Mouse (Mus musculus): Measurements from ENCODE around the gene Aagab. TPM values are rescaled to one million over a fixed set of nuclear protein-coding genes. Genes with fewer than 3 reads are reported as not detected.

The Aagab gene
- polyA plus RNA-seq, 1 experiment: 10.9 TPM

DNA sequence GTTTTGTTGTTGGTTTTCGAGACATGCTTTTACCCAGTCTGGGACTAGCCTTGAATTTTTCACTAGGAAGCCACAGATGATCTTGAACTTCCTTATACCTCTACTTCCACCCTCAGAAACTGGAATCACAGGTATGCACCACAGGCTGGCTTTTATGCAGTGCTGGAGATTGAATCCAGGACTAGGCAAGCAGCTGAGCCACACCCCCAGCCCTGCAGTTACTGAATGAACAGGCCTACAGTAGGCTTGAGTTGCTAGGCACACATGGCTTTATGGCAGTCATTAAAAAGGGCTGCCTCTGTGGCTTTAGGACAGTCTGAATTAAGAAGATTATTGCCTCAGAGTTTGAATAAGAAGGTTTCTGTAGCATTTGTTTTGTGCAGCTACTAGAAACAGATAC lies 7.4 kb upstream of the Aagab start:
- TF ChIP-seq POLR2A (IDR thresholded peaks at IDR 0.05; ENCODE audit: borderline replicate concordance, extremely low read depth, low read depth, low read length) (no peak), CTCF (IDR thresholded peaks at IDR 0.05; ENCODE audit: insufficient read depth, low read length) (no peak)
- WGBS: 92% methylated on average over 1 of the region's 1 CpGs
- H3K4me3 ChIP-seq (replicated peaks; ENCODE audit: extremely low read depth, low read depth, low read length): no peak overlapping the region
- no peaks in the 10 kb centered on the region for H3K4me1 ChIP-seq (ENCODE audit: control insufficient read depth, insufficient read depth, low read length)
- DNase-seq: no peak

GRCm38 (mm10) chr9:63595652-63596051 lies 6.8 kb upstream of the Aagab start:
- H3K4me3 ChIP-seq (replicated peaks; ENCODE audit: extremely low read depth, low read depth, low read length): no peak overlapping the region
- 80% methylated on average over 8 of the region's 8 CpGs for WGBS
- TF ChIP-seq POLR2A (IDR thresholded peaks at IDR 0.05; ENCODE audit: borderline replicate concordance, extremely low read depth, low read depth, low read length) (no peak), CTCF (IDR thresholded peaks at IDR 0.05; ENCODE audit: insufficient read depth, low read length) (no peak)
- no peak for DNase-seq
- H3K4me1 ChIP-seq (ENCODE audit: control insufficient read depth, insufficient read depth, low read length): no peaks in the 10 kb centered on the region

GRCm38 (mm10) chr9:63596660-63597059 lies 5.8 kb upstream of the Aagab start:
- Histone ChIP-seq H3K4me1 (ENCODE audit: control insufficient read depth, insufficient read depth, low read length) (no peaks in the 10 kb centered on the region), H3K4me3 (replicated peaks; ENCODE audit: extremely low read depth, low read depth, low read length) (no peak overlapping the region)
- no peak for TF ChIP-seq CTCF (IDR thresholded peaks at IDR 0.05; ENCODE audit: insufficient read depth, low read length)
- no peak for TF ChIP-seq POLR2A (IDR thresholded peaks at IDR 0.05; ENCODE audit: borderline replicate concordance, extremely low read depth, low read depth, low read length)
- WGBS: 60% methylated on average over 9 of the region's 9 CpGs
- DNase-seq: peak; percentile 74

DNA sequence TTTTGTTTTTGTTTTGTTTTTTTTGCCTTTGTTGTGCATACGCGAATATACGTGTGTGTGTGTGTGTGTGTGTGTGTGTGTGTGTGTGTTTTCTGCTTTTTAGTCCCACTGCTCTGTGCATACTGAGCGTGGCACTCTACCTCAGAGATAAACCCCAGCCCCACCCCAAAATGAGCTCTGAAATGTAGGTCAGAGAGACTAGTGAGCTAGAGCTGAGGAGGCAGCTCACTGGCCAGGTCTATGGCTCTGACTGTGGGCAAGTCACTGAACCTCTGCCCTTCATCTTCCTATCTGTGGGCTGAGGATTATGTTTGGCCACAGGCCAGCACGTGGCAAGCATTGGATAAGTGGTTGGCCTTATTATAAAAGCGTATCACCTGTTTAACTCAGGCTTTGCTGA lies 1.4 kb downstream of the Aagab start:
- 44% methylated on average over 6 of the region's 6 CpGs for WGBS
- no peak for TF ChIP-seq CTCF (IDR thresholded peaks at IDR 0.05; ENCODE audit: insufficient read depth, low read length)
- no peak for TF ChIP-seq POLR2A (IDR thresholded peaks at IDR 0.05; ENCODE audit: borderline replicate concordance, extremely low read depth, low read depth, low read length)
- no peak for DNase-seq
- H3K4me3 ChIP-seq (replicated peaks; ENCODE audit: extremely low read depth, low read depth, low read length): no peak overlapping the region
- H3K4me1 ChIP-seq (ENCODE audit: control insufficient read depth, insufficient read depth, low read length): peaks cover 3% of the 10 kb centered on the region

DNA sequence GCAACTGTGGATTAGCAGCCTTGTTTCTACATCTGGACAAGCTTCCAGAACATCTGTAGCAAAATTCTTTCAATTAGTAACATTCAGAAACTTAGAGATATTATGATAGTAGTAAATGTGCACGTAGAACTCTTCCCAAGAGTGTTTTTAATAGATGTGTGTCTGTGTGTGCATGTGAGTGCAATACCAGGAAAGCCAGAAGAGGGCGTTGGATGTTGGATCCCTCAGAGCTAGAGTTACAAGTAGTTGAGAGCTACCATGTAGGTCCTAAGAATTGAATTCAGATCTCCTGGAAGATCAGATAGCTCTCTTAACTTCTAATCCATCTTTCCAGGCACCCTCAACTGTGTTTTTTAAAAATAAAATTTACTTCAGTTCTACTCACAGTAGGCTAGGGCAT lies 4.1 kb downstream of the Aagab start:
- 69% methylated on average over 2 of the region's 2 CpGs for WGBS
- no peak overlapping the region for H3K4me3 ChIP-seq (replicated peaks; ENCODE audit: extremely low read depth, low read depth, low read length)
- TF ChIP-seq CTCF (IDR thresholded peaks at IDR 0.05; ENCODE audit: insufficient read depth, low read length) (no peak), POLR2A (IDR thresholded peaks at IDR 0.05; ENCODE audit: borderline replicate concordance, extremely low read depth, low read depth, low read length) (no peak)
- H3K4me1 ChIP-seq (ENCODE audit: control insufficient read depth, insufficient read depth, low read length): peaks cover 6% of the 10 kb centered on the region
- DNase-seq: no peak

- no peak for TF ChIP-seq CTCF (IDR thresholded peaks at IDR 0.05; ENCODE audit: insufficient read depth, low read length)
- TF ChIP-seq POLR2A (IDR thresholded peaks at IDR 0.05; ENCODE audit: borderline replicate concordance, extremely low read depth, low read depth, low read length): no peak
- no peak for DNase-seq
- no peak overlapping the region for H3K4me3 ChIP-seq (replicated peaks; ENCODE audit: extremely low read depth, low read depth, low read length)
- H3K4me1 ChIP-seq (ENCODE audit: control insufficient read depth, insufficient read depth, low read length): peaks cover 8% of the 10 kb centered on the region
- 77% methylated on average over 6 of the region's 6 CpGs for WGBS
These were observed 5.5 kb downstream of the Aagab start for GRCm38 (mm10) chr9:63608006-63608405.

- Histone ChIP-seq H3K4me3 (replicated peaks; ENCODE audit: extremely low read depth, low read depth, low read length) (no peak overlapping the region), H3K4me1 (ENCODE audit: control insufficient read depth, insufficient read depth, low read length) (peaks cover 13% of the 10 kb centered on the region)
- no peak for TF ChIP-seq POLR2A (IDR thresholded peaks at IDR 0.05; ENCODE audit: borderline replicate concordance, extremely low read depth, low read depth, low read length)
- TF ChIP-seq CTCF (IDR thresholded peaks at IDR 0.05; ENCODE audit: insufficient read depth, low read length): no peak
- 84% methylated on average over 8 of the region's 8 CpGs for WGBS
- DNase-seq: no peak
These were observed 6.8 kb downstream of the Aagab start for GRCm38 (mm10) chr9:63609246-63609645.

- peaks cover 13% of the 10 kb centered on the region for H3K4me1 ChIP-seq (ENCODE audit: control insufficient read depth, insufficient read depth, low read length)
- no peak overlapping the region for H3K4me3 ChIP-seq (replicated peaks; ENCODE audit: extremely low read depth, low read depth, low read length)
- 93% methylated on average over 2 of the region's 2 CpGs for WGBS
- no peak for TF ChIP-seq POLR2A (IDR thresholded peaks at IDR 0.05; ENCODE audit: borderline replicate concordance, extremely low read depth, low read depth, low read length)
- TF ChIP-seq CTCF (IDR thresholded peaks at IDR 0.05; ENCODE audit: insufficient read depth, low read length): no peak
- no peak for DNase-seq
These were observed 7.3 kb downstream of the Aagab start for GRCm38 (mm10) chr9:63609776-63610175.

DNA sequence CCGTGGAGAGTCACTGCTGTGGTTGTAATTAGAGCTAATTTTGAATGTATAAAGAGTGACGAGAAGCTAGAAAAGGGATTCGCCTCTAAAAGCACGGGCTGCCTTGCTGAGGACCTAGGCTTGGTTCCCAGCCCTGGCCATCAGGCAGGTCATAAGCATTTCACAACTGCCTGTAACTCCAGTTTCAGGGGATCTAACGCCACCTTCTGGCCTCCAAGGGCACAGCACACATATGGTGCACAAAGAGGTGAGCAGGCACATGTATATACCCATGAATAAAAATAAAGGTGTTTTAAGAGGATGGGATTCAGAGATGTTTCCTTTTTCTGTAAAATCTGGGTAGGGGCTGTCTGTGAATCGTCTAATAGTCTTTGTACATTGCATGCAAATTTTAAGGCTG lies 7.8 kb downstream of the Aagab start:
- TF ChIP-seq CTCF (IDR thresholded peaks at IDR 0.05; ENCODE audit: insufficient read depth, low read length): no peak
- TF ChIP-seq POLR2A (IDR thresholded peaks at IDR 0.05; ENCODE audit: borderline replicate concordance, extremely low read depth, low read depth, low read length): no peak
- H3K4me1 ChIP-seq (ENCODE audit: control insufficient read depth, insufficient read depth, low read length): peaks cover 13% of the 10 kb centered on the region
- DNase-seq: no peak
- 88% methylated on average over 6 of the region's 6 CpGs for WGBS
- no peak overlapping the region for H3K4me3 ChIP-seq (replicated peaks; ENCODE audit: extremely low read depth, low read depth, low read length)

- no peak overlapping the region for H3K4me3 ChIP-seq (replicated peaks; ENCODE audit: extremely low read depth, low read depth, low read length)
- peaks cover 13% of the 10 kb centered on the region for H3K4me1 ChIP-seq (ENCODE audit: control insufficient read depth, insufficient read depth, low read length)
- TF ChIP-seq CTCF (IDR thresholded peaks at IDR 0.05; ENCODE audit: insufficient read depth, low read length) (no peak), POLR2A (IDR thresholded peaks at IDR 0.05; ENCODE audit: borderline replicate concordance, extremely low read depth, low read depth, low read length) (no peak)
- no peak for DNase-seq
- 44% methylated on average over 13 of the region's 13 CpGs for WGBS
These were observed 8.4 kb downstream of the Aagab start for GRCm38 (mm10) chr9:63610841-63611366.
